Mouse (Mus musculus): ENCODE measurements around the gene Rnf214. TPM values are rescaled to one million over a fixed set of nuclear protein-coding genes. Genes with fewer than 3 reads are reported as not detected.
A peak's percentile ranks its signal among the peaks of the same experiment; 100 is the strongest.

The Rnf214 gene
- polyA plus RNA-seq, 1 experiment from 2014 or later: 52.6 TPM

DNA sequence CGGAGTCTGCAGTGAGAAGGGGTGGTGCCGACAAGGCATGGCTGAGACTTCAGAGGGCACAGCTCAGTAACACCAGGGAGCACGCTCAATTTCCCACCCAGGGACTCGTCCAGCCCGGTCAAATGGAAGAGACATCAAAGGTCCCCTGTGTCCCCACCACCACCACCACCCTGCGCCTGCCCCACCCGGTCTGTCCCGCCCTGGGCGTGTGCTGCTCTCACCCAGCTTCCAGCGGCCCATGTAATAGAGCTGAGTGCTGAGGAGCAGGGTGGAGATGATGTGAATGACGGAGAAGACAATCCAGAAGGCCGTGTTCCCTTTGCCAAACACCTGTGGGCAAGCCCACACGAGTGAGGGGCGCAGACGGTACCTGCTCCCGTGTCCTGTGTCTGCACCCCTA lies 35.8 kb upstream of the Rnf214 start:
- peaks cover 80% of the 10 kb centered on the region for H3K36me3 ChIP-seq (ENCODE audit: insufficient read depth)
- no peaks in the 10 kb centered on the region for H3K9me3 ChIP-seq (ENCODE audit: low read depth, low read length)
- H3K9ac ChIP-seq: no peak overlapping the region
- H3K27ac ChIP-seq (ENCODE audit: low read depth): no peak overlapping the region
- no peak overlapping the region for H3K4me3 ChIP-seq (ENCODE audit: low read depth, low read length)
- no peak overlapping the region for H3K4me2 ChIP-seq
- TF ChIP-seq CTCF (IDR thresholded peaks at IDR 0.05; ENCODE audit: low read depth): no peak
- 89% methylated on average over 16 of the region's 16 CpGs for WGBS
- ATAC-seq (ENCODE audit: insufficient read depth): no peak
- no peaks in the 10 kb centered on the region for H3K27me3 ChIP-seq (ENCODE audit: insufficient read depth, low read length)
- no peaks in the 10 kb centered on the region for H3K4me1 ChIP-seq (ENCODE audit: insufficient read depth)
- no peak for DNase-seq

- ATAC-seq (ENCODE audit: insufficient read depth) (no peak), DNase-seq (no peak)
- no peaks in the 10 kb centered on the region for H3K9me3 ChIP-seq (ENCODE audit: low read depth, low read length)
- no peak overlapping the region for H3K4me2 ChIP-seq
- whole genome bisulfite sequencing: 64% methylated on average over 18 of the region's 18 CpGs
- no peak overlapping the region for H3K4me3 ChIP-seq (ENCODE audit: low read depth, low read length)
- no peak overlapping the region for H3K27ac ChIP-seq (ENCODE audit: low read depth)
- H3K36me3 ChIP-seq (ENCODE audit: insufficient read depth): peaks cover 73% of the 10 kb centered on the region
- no peak overlapping the region for H3K9ac ChIP-seq
- H3K4me1 ChIP-seq (ENCODE audit: insufficient read depth): 0 out of 2 replicates have a peak, but pooled peaks cover under 1% of the 10 kb centered on the region
- TF ChIP-seq CTCF (IDR thresholded peaks at IDR 0.05; ENCODE audit: low read depth): peak; percentile 38
- H3K27me3 ChIP-seq (ENCODE audit: insufficient read depth, low read length): no peaks in the 10 kb centered on the region
Measured at GRCm38 (mm10) chr9:45941329-45941888, 34.7 kb upstream of the Rnf214 start.

DNA sequence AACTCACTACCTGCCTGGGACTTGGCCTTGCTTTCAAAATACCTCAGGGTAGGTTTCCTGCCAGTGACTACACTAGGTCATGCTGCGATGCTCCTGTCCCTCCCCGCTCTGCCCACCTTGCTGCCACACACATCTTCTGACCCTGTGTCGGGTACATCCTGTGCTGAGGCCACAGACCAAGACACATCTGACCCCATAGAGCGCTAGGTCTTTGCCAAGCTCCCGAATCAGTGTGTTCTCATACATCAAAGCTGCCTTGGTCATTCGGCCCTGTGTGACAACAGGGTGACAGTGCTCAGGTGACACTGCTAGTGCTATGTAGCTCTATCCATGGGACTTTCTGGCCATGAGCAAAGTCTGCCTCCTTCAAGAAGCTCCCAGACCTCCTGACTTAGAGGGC lies 33.1 kb upstream of the Rnf214 start:
- Histone ChIP-seq H3K4me1 (ENCODE audit: insufficient read depth) (0 out of 2 replicates have a peak, but pooled peaks cover 3% of the 10 kb centered on the region), H3K4me3 (ENCODE audit: low read depth, low read length) (no peak overlapping the region), H3K36me3 (ENCODE audit: insufficient read depth) (peaks cover 57% of the 10 kb centered on the region), H3K27me3 (ENCODE audit: insufficient read depth, low read length) (no peaks in the 10 kb centered on the region), H3K27ac (ENCODE audit: low read depth) (no peak overlapping the region), H3K4me2 (no peak overlapping the region), H3K9me3 (ENCODE audit: low read depth, low read length) (no peaks in the 10 kb centered on the region), H3K9ac (no peak overlapping the region)
- TF ChIP-seq CTCF (IDR thresholded peaks at IDR 0.05; ENCODE audit: low read depth): no peak
- ATAC-seq (ENCODE audit: insufficient read depth): no peak
- WGBS: 88% methylated on average over 6 of the region's 6 CpGs
- no peak for DNase-seq

GRCm38 (mm10) chr9:45938952-45939637 lies 32.4 kb upstream of the Rnf214 start:
- H3K9ac ChIP-seq: no peak overlapping the region
- H3K9me3 ChIP-seq (ENCODE audit: low read depth, low read length): no peaks in the 10 kb centered on the region
- ATAC-seq (ENCODE audit: insufficient read depth) (no peak), DNase-seq (no peak)
- H3K4me1 ChIP-seq (ENCODE audit: insufficient read depth): 0 out of 2 replicates have a peak, but pooled peaks cover 3% of the 10 kb centered on the region
- H3K36me3 ChIP-seq (ENCODE audit: insufficient read depth): peaks cover 51% of the 10 kb centered on the region
- H3K4me2 ChIP-seq: no peak overlapping the region
- H3K27me3 ChIP-seq (ENCODE audit: insufficient read depth, low read length): no peaks in the 10 kb centered on the region
- H3K4me3 ChIP-seq (ENCODE audit: low read depth, low read length): no peak overlapping the region
- WGBS: 85% methylated on average over 15 of the region's 15 CpGs
- no peak overlapping the region for H3K27ac ChIP-seq (ENCODE audit: low read depth)
- no peak for TF ChIP-seq CTCF (IDR thresholded peaks at IDR 0.05; ENCODE audit: low read depth)

- H3K9ac ChIP-seq: no peak overlapping the region
- no peaks in the 10 kb centered on the region for H3K27me3 ChIP-seq (ENCODE audit: insufficient read depth, low read length)
- H3K27ac ChIP-seq (ENCODE audit: low read depth): no peak overlapping the region
- ATAC-seq (ENCODE audit: insufficient read depth) (no peak), DNase-seq (no peak)
- WGBS: 86% methylated on average over 8 of the region's 8 CpGs
- no peak overlapping the region for H3K4me2 ChIP-seq
- no peak overlapping the region for H3K4me3 ChIP-seq (ENCODE audit: low read depth, low read length)
- TF ChIP-seq CTCF (IDR thresholded peaks at IDR 0.05; ENCODE audit: low read depth): no peak
- no peaks in the 10 kb centered on the region for H3K9me3 ChIP-seq (ENCODE audit: low read depth, low read length)
- H3K4me1 ChIP-seq (ENCODE audit: insufficient read depth): 0 out of 2 replicates have a peak, but pooled peaks cover 3% of the 10 kb centered on the region
- H3K36me3 ChIP-seq (ENCODE audit: insufficient read depth): peaks cover 42% of the 10 kb centered on the region
Measured at GRCm38 (mm10) chr9:45938088-45938487, 31.4 kb upstream of the Rnf214 start.

DNA sequence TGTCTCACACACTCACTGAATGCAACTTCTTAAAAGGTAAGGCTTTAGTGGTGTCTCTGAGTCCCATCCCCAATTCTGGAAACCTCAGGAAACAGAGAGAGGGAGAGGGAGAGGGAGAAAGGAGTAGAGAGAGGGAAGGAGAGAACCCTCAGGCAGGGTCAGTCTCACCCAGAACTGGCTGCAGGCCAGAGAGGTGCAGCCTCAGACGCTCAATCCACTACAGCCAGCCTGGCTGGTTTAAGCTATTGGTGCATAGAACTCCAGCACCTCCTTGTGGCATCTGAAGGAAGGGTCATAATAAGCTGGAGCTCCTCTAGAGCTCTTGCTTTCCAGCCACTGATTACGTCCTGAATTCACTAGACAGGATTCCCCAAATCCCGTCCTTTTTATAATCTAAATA lies 30.2 kb upstream of the Rnf214 start:
- no peak overlapping the region for H3K4me2 ChIP-seq
- DNase-seq (peak; percentile 90), ATAC-seq (ENCODE audit: insufficient read depth) (peak; percentile 67)
- 14% methylated on average over 3 of the region's 3 CpGs for WGBS
- no peak overlapping the region for H3K9ac ChIP-seq
- H3K4me3 ChIP-seq (ENCODE audit: low read depth, low read length): no peak overlapping the region
- no peaks in the 10 kb centered on the region for H3K9me3 ChIP-seq (ENCODE audit: low read depth, low read length)
- H3K27me3 ChIP-seq (ENCODE audit: insufficient read depth, low read length): no peaks in the 10 kb centered on the region
- H3K4me1 ChIP-seq (ENCODE audit: insufficient read depth): peaks cover 3% of the 10 kb centered on the region; the same call in 1 of the 2 replicates
- peaks cover 30% of the 10 kb centered on the region for H3K36me3 ChIP-seq (ENCODE audit: insufficient read depth)
- peak; percentile 88 for TF ChIP-seq CTCF (IDR thresholded peaks at IDR 0.05; ENCODE audit: low read depth)
- peak overlapping the region; percentile 44; the same call in 1 of the 2 replicates for H3K27ac ChIP-seq (ENCODE audit: low read depth)

DNA sequence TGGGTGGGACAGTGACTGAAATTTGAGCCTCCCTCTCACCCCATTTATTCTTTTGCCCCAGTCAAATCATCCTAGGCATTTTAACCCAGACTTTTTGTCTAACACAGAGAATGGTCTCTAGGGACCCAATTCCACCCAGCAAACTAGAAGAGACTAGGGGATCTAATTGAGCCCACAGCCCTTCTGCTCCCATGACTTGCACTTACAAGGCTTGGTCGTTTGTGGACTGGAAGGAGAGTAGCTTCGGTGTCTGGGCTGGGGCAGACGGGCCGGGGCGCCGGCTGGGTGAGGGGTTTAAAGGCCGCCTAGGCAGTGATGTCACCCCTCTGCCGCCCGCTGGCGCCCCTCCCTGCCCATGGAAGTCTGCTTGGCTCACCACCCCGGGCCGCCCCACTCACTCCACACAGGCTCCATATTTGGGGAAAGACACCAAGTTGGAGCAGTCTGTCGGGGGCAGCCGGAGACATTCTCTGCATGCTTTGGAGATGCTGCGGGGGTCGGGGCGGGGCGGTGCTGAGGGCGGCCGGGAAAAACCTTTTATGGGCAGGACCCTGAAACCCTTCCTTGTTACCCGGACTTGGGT lies 29.0 kb upstream of the Rnf214 start, which contains the start of gene Tagln:
TSS of gene Tagln (minus strand) at position 431 of the 583 bp plus-strand sequence.
- no peaks in the 10 kb centered on the region for H3K9me3 ChIP-seq (ENCODE audit: low read depth, low read length)
- peak within 1 kb of the TSS; percentile 28 for H3K4me3 ChIP-seq (ENCODE audit: low read depth, low read length)
- peaks cover 7% of the 10 kb centered on the region; the same call in 1 of the 2 replicates for H3K4me1 ChIP-seq (ENCODE audit: insufficient read depth)
- peak within 1 kb of the TSS; percentile 46 for H3K9ac ChIP-seq
- ATAC-seq (ENCODE audit: insufficient read depth) (peak; percentile 81), DNase-seq (peak; percentile 79)
- no peaks in the 10 kb centered on the region for H3K27me3 ChIP-seq (ENCODE audit: insufficient read depth, low read length)
- TF ChIP-seq CTCF (IDR thresholded peaks at IDR 0.05; ENCODE audit: low read depth): no peak
- peaks cover 28% of the 10 kb centered on the region for H3K36me3 ChIP-seq (ENCODE audit: insufficient read depth)
- peak within 1 kb of the TSS; percentile 77 for H3K27ac ChIP-seq (ENCODE audit: low read depth)
- WGBS: 2% methylated on average over 21 of the region's 21 CpGs
- peak within 1 kb of the TSS; percentile 61 for H3K4me2 ChIP-seq

Measured in lung, embryonic 14.5 days (tissue).